Mouse (Mus musculus) B cell, adult (primary cell): ENCODE data around the gene Ccr2. TPM values are rescaled to one million over a fixed set of nuclear protein-coding genes. Genes with fewer than 3 reads are reported as not detected.

ENCODE experiments used
- total RNA-seq: library from RNA; stranded (reverse); gene quantifications from 4 replicates; pipeline ENCODE4 v1.2.4, GENCODE M21; 2023; ENCODE audit not compliant: inconsistent age

Ccr2 gene
- total RNA-seq, result 0.22 to 0.57 TPM (median 0.42 TPM) in 4 replicates

GRCm38 (mm10) chr9:124101723-124102122 lies at the start of gene Ccr2:
Gene Ccr2, plus strand, starts transcription at chr9:124101950.

GRCm38 (mm10) chr9:124121387-124122184 lies 19.8 kb downstream of the Ccr2 start, which contains the start of gene Ccr5:
Gene Ccr5, plus strand, starts transcription at chr9:124121543.

Other genes with a start within 250 kb of the Ccr2 start
- 0.10 to 0.22 TPM in 2 of 4 replicates, not detected in the others for gene Xcr1, start 239.9 kb upstream of the Ccr2 start, total RNA-seq
- gene Ccr1, start 133.3 kb upstream of the Ccr2 start, total RNA-seq, result 1.6 to 2.8 TPM (median 2.3 TPM) in 4 replicates
- gene Ccr1l1, start 123.5 kb upstream of the Ccr2 start, total RNA-seq, result not detected in 4 replicates
- gene Ccr3, start 80.0 kb upstream of the Ccr2 start, total RNA-seq, result 0.74 to 1.6 TPM (median 1.0 TPM) in 4 replicates
- 6.1 to 9.1 TPM (median 8.4 TPM) in 4 replicates for gene Ccr5, start 19.6 kb downstream of the Ccr2 start, total RNA-seq
- 23.3 to 26.5 TPM (median 24.4 TPM) in 4 replicates for gene 2010315B03Rik, start 210.7 kb downstream of the Ccr2 start, total RNA-seq